Mouse (Mus musculus) spleen, adult 12 weeks (tissue): ENCODE results near the gene Rhebl1.
A peak's percentile ranks its signal among the peaks of the same experiment; 100 is the strongest.

Experiments used
- DNase-seq: peaks from one replicate; pipeline ENCODE4 v3.0.0; 2022; ENCODE audit warnings: low spot score

Gene Rhebl1

DNA sequence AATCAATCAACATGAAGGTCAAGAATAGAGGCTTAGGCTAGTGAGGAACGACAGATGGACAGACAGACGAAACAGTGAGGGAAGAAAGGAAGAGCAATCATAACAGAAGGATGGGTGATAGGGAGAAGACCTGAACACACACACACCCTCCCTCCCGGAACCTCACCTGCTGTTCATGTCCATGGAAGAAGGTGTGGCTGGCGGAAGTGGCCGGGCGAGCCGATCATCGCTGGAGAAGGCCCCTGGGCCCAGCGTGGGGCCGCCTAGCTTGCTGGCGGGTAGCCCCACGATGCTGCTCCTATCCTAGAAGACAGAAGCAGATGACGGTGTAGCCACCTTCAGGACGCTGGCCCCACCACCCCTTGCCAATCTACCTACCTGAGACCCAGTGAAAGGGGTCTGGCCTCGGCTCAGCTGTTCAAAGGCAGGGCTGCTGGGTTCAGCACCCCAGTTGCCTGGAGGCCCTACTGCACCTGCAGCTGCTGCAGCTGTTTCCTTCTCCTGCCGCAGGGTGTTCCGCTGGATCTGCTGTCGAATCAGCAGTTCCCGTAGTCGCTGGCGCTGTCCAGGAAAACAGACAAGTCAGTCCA, 43.0 kb downstream of the Rhebl1 start:
- DNase-seq, result no peak

GRCm38 (mm10) chr15:98850668-98851067, 43.7 kb downstream of the Rhebl1 start:
- DNase-seq, result no peak

- DNase-seq, result no peak
These were observed 44.3 kb downstream of the Rhebl1 start for GRCm38 (mm10) chr15:98849956-98850600.

DNA sequence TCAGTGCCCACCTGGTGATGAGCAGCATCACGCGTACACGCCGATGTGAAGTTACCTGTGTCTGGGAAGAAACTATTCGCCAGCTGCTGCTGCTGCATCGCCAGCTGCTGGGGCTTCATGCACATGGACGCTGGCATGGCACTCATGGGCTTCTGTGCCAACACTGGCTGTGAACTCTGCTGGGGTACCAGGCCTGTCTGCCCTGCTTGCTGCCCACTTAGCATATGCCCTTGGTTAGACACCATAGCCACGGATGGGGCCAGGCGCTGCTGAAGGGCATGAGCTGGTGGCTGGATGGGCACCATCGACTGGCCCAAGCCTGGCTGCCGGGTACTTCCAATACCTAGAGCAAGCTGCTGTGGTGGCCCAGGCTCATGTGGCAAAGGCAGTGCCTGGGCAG, 45.2 kb downstream of the Rhebl1 start:
- DNase-seq, result no peak

- no peak for DNase-seq
These were observed 48.2 kb downstream of the Rhebl1 start for GRCm38 (mm10) chr15:98846140-98846539.

DNA sequence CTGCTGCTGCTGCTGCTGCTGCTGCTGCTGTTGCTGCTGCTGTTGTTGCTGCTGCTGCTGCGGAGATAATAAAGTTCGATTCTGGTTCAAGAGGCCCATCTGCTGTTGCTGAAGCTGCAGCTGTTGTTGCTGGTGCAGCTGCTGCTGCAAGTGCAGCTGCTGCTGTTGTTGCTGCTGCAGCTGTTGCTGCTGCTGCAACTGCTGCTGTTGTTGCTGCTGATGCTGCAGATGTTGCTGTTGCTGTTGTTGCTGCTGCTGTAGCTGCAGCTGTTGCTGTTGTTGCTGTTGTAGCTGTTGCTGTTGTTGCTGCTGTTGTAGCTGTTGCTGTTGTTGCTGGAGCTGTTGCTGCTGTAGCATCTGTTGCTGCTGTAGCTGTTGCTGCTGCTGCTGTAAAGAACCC, 49.2 kb downstream of the Rhebl1 start:
- DNase-seq, result no peak

DNA sequence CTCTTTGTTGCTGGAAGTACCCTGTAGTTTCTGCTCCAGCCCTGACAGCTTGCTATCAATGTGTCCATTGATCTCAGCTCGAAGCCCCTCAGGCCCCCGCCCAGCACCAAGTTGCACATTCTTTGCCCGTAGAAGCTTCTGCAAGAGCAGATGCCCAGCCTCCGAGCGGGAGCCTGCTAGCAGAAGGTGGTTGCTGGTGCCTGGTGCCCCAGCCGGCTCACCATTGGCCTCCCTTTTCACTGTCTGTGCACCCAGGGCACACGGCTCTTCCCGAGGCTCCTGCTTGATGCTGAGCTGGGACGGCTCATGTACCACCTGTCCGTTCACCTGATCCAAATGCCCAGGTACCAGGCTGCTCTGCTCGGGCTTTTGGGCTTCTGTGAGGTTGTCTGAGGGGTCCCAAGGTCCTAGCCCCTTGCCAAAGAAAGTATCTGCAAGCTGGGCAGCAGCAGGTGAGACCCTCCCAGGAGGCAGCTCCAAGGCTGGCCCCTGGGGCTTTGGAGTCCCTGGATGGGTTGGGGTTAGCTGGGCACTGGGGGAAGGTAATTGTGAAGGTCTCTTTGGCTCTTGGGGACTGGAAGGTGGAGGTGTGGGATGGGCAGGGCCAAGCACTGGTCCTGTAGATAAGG, 50.6 kb downstream of the Rhebl1 start:
- DNase-seq, result no peak

DNA sequence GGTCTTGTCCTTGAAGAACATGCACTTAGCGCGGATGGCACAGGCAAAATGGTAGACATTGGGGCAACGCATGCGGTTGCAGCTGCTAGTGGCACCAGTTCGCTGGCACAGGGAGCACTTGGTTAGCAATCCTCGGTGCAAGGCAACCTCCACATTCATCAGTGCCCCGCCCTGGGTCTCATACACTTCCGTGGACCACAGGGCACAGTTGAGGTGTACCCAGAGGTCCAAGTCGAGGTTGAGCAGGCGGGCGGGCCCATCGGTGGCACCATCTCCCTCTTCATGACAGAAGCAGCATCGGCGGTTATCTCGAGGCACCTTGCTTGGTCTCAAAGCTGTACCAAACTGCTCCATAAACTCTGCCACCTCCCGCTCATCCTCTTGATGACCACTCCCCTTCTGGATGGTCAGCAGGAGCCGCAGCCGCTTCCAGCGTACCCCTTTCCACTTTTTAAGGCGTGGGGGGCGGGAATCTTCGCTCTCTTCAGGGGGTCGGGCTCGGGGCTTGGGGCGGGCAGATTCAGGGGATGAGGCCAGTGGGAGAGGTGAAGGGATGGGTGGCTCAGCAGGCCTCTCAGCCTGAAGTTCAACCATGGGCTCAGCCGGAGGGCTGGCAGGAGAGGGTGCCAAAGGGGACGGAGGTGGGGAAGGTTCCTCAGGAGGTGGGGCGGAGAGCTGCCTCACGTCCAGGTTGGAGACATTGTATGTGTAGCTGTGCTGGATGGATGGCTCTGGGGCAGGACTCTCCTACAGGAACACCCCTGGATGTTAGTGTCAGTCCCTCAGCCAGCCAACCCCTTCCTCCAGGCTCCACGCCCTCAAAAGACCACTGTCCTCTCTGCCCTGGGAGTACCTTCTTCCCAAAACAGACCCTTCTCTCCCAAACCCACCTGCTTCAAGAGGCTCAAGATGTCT, 54.4 kb downstream of the Rhebl1 start:
- no peak for DNase-seq

DNA sequence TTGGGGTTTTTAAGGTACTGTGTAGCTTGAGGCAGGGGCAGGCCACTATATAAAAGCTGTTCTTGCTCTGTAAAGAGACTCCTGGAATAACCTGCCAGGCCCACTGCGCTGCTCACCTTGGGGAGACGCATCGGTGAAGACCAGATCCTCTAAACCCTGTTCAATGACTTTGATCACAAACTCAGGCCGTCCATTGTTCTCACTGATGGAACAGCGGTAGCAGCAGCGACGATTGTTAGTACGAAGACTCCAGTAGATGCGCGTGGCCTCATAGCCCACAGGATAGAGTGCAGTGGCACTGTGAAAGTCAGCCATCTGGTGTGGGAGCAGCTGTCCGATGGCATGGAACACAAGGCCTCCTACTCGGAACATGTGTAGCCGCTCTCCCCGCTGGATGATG, 55.2 kb downstream of the Rhebl1 start:
- no peak for DNase-seq

DNA sequence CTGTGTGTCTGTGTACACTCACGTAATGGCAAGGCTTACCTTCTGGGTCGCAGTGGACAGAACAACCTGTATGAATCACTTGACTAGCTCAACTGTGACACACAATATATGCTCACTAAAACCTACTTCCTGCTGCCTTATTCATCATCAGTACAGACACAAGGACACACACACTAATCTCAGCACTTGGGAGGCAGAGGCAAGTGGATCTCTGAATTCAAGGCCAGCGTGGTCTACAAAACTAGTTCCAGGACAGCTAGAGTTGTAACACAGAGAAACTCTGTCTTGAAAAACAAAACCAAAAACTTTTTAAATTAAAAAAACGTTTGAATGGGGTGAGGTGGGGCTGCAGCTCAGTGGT, 56.6 kb downstream of the Rhebl1 start:
- no peak for DNase-seq

DNA sequence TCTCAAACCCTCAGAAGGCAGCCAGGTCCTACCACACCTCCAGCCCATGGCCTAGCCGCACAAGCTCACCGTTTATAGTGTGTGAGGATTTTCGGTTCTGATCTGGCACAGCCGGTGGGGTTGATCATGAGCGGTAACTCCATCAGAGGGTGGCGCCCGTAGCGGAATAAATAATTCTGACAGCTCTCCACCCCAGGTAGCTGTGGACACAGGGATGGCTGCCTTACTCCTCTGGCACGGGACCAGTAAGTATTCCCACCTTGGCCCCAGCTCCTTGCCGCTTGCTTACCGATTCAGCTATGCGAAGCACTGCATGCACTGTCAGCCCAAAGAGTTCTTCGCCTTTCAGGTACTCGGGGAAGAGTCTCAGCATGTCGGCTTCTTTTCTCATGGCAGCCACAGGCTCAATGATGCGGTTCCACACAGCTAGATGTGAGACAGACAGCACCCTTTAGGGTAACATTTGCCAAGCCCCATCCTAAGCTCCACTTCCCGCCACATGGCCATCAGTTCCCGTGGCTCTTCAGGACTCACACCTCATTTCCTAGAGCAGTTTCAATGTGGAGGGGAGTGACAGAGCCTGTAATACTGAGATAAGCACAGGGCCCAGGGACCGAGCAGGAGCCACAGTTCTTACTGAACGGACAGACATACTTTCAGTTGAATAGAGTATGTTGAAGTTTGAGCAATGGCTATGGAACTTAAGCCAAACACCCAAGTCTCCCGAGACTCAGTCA, 57.2 kb downstream of the Rhebl1 start:
- DNase-seq, result no peak

- DNase-seq, result no peak
These were observed 59.0 kb downstream of the Rhebl1 start for GRCm38 (mm10) chr15:98835291-98835690.

DNA sequence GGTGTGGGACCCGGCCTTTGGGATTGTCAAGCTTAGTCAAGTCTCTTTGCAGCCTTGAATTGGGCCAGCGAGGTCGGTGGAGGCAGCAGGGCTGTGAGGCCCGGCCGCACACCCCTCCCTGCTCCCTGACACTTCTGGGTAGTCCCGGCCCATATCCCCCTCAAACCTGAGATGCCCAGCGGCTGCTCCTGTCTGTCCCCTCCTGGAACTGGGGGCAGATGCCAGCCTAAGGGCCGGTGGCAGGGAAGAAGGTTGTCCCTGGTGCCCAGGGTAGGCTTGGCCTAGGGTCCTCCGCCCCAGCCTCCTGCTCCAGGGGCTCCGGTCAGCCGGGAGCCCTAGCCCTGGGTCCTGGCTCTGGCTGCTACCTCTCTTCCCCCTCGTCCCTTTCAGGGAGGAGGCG, 60.3 kb downstream of the Rhebl1 start:
- no peak for DNase-seq

DNA sequence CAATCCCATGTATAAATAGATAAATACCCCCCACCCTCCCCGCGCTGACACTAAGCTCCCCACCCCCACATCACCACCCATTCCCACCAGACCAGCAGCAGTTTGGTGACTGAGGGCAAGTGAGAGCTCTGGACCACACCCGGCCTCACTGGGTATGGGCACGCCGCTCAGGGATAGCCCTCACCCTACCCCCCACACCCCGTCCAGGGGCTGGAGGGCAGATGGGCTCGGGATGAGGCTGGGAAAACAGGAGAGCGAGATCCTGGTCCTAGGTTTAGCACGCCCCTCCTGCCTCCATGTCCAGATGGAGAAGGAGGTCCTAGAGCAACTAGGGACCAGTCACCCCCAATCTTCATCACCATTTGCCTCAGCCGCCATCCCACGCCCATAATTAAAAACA, 61.1 kb downstream of the Rhebl1 start:
- DNase-seq, result no peak

DNA sequence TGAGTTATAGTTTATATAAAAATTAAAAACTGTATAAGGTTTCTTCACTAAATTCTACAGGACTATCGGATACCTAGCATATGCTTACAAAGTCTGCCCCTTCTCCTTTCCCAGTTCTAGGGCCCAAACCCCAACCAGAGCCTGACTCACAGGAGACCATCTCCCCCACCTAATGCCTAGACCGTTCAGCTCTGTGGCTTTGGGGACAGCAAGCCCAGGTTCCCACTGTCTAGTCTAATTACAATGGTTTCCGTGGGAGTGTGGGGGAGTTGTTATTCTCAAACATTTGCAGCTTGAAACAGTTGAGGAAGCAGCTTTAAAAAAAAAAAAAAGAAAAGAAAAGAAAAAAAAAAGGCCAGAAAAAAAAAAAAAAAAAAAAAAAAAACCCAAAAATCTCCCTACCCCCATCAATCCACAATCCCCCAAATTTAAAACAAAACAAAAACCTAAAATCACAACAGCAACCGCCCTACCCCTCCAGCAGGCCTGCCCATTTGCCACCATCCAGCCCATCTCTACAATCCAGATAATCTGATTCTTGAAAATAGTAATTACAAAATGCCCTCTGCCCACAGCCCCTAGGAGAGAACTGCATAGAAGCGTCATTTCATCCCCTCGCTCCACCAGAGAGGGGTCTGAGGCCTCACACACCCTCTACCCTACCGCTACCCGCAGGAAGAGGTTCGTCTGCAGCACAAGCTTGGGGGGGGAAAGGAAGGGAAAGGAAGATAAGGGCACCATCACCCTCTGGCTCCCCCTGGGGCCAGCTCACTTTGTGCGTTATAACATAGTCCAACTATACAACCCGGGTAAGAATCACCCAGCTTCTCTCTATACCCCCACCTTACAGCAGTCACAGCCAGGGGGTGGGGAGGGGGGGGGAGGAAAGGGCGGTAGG, 61.9 kb downstream of the Rhebl1 start:
- DNase-seq, result peak; percentile 49

- DNase-seq, result no peak
These were observed 62.7 kb downstream of the Rhebl1 start for GRCm38 (mm10) chr15:98831684-98832035.

DNA sequence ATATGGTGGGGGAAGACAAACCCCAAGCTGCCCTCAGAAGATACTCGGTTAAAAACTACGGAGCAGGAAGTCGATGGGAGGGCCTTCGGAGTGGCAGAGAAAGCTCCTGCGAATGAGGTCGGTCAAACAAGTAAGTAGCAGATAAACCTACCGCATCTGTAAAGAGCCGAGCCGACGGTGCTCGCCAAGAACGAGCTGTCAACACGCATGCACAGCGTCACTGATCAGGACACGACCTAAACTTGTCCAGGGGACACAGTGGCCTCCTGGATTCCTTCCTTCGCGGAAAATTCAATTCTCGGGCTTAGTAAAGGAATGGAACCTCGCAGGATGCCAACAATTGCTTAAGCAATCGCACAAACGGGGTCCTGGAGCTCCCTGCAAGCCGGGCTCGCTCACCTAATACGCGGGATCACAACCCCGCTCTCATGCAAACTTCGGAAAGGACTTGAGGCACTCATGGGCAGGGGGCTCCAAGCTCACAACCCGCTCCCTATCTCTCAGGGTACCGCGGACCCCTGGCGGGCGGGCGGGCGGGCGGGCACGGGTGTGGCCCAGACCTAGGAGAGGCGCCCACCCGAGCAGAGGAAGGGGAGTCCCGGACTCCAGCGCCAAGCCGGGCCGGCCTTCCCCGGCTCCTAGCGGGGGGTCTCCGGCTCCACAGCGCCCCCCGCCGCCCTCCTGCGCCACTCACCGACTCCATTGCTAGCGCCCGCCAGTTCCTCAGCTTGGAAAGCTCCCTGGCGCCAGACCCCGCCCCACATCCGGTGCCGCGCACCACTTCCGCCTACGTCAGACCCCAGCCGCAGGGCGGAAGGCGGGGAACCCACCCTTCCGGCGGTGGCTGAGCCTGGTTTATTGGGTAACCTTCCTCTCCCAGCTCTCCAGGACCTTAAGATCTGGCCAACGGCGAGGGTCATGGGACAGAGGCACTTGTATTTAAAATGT, 63.3 kb downstream of the Rhebl1 start, which contains the start of gene Prkag1:
TSS of gene Prkag1 (minus strand) at position 786 of the 948 bp plus-strand sequence.
- DNase-seq, result peak; percentile 93
